Mouse (Mus musculus): ENCODE measurements at regions not wholly inside any gene's neighbourhood (a gene's known extent, or its start where the extent isn't known, plus 50 kb on each side); places are given as distances from the start of the nearest gene placed in this dataset.
A peak's percentile ranks its signal among the peaks of the same experiment; 100 is the strongest.

DNA sequence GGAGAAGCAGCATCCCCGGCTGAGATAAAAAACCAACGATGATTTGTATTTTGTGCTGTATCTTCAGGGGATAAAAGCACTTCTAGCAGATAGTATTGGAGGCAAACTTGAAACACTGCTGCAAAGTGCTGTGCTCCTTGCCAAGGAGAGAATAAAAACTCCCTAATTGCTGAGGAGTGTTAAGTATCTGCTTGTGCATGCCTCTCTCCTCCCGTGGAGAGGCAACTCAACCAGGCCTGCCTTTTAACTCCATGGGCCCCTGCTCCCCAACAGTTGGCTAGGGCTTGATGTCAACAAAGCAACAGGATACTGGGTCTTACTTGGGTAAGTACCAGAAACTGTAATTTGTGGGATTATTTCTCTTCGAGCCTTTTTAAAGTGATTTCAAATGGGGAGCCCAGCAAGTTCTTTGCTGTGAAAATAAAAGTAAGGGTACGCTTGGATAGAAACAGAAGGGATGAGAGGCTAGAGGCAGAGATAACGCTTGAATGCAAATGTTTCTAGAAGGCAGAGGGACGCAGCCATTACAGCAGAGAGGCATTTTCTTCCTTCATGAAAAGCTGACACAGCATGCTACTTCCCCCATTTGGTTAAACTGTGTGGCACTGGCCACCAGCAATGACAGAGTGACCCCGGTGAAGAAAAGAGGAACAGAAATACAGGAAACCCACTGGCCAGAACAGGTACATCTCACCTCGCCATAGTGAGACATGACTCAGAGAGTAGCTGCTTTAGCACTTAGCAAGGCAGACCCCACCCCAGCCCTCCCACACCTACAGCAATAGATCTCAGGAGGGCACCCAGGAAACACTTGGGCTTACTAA lies 369.0 kb upstream of the Spred2 start:
- no peak for TF ChIP-seq USF1 (IDR thresholded peaks at IDR 0.05; ENCODE audit: low read depth, low read length)
- TF ChIP-seq CTCF (conservative IDR thresholded peaks at IDR 0.05 in 1 of 2, IDR thresholded peaks at IDR 0.05 in 1 of 2; ENCODE audit: low read depth in 2 of 2, low read length in 2 of 2) = no peak
- TF ChIP-seq TBP (conservative IDR thresholded peaks at IDR 0.05; ENCODE audit: low read depth, low read length) = no peak
- no peak for TF ChIP-seq KAT2A (IDR thresholded peaks at IDR 0.05; ENCODE audit: insufficient replicate concordance, low read length)
- no peak for TF ChIP-seq POLR2A (IDR thresholded peaks at IDR 0.05; ENCODE audit: low read depth, low read length)
- no peak for TF ChIP-seq ZC3H11A (IDR thresholded peaks at IDR 0.05; ENCODE audit: low read depth, low read length)
- TF ChIP-seq ZMIZ1 (IDR thresholded peaks at IDR 0.05; ENCODE audit: low read depth, low read length) = no peak
- TF ChIP-seq TCF12 (IDR thresholded peaks at IDR 0.05; ENCODE audit: low read depth, low read length) = no peak
- no peak for TF ChIP-seq ZNF384 (IDR thresholded peaks at IDR 0.05; ENCODE audit: low read depth, low read length)
- TF ChIP-seq EP300 (IDR thresholded peaks at IDR 0.05; ENCODE audit: low read length) = peak; percentile 55
- TF ChIP-seq BHLHE40 (IDR thresholded peaks at IDR 0.05; ENCODE audit: low read depth, low read length) = no peak
